Mouse (Mus musculus) left cerebral cortex, postnatal 36 days (tissue): ENCODE results near the gene Gpn3. TPM values are rescaled to one million over a fixed set of nuclear protein-coding genes. Genes with fewer than 3 reads are reported as not detected.
A peak's percentile ranks its signal among the peaks of the same experiment; 100 is the strongest.

Source experiments
- DNase-seq, 2 experiments: peaks; one replicate each; pipeline ENCODE4 v3.0.0; 2021 to 2022; ENCODE audit warnings: low spot score in 2 of 2, mixed read lengths in 1 of 2
- intact Hi-C: fragments of 180-260 bp; cut with DNase I; formaldehyde crosslinking; loops from one replicate; pipeline ENCODE4 v1.15.1; 2025
- total RNA-seq, 2 experiments: library from RNA; stranded (reverse); gene quantifications; 2 replicates each; pipeline ENCODE4 v1.2.3; 2021

Gpn3 gene
- total RNA-seq, 2 experiments from 2014 or later: 24.4 to 25.7 TPM

- peak; percentile 64 to 79 for DNase-seq
- intact Hi-C loops: no loop called here
These were observed 7.9 kb downstream of the Gpn3 start for GRCm38 (mm10) chr5:122379374-122380155.

- intact Hi-C loops: no loop called here
- DNase-seq: no peak
These were observed 18.3 kb downstream of the Gpn3 start for GRCm38 (mm10) chr5:122390006-122390405.

- intact Hi-C loops: no loop called here
- DNase-seq: no peak
These were observed 19.0 kb downstream of the Gpn3 start for GRCm38 (mm10) chr5:122390671-122391070.

DNA sequence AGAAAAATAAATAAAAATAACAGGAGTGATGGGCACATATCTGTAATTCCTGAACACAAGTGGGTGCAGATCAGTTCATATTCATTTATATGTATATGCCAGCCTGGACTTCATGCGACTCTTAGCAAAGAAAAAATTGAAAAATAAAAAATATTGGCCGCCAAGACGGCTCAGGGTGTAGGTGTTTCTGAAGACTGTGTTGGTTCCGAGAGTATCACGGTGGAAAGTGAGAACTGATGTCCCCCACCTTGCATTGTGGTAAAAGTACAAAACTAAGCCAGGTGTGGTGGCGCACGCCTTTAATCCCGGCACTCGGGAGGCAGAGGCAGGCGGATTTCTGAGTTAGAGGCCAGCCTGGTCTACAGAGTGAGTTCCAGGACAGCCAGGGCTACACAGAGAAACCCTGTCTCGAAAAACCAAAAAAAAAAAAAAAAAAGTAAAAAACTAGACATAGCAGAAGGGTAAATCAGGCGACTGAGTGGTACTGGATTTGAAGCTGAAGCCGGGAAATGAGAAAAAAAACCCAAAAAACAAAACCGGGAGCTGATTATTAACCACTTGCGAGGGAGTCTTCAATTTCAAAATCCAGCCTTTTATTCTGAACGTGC is 19.6 kb downstream of the Gpn3 start:
- intact Hi-C loops: no loop called here
- no peak for DNase-seq

- intact Hi-C loops: no loop called here
These were observed 20.1 kb downstream of the Gpn3 start, which contains the start of gene Arpc3 for GRCm38 (mm10) chr5:122391786-122392180. TSS of gene Arpc3 (plus strand) at chr5:122391878.

GRCm38 (mm10) chr5:122392227-122393004 is 20.7 kb downstream of the Gpn3 start:
- DNase-seq: no peak
- intact Hi-C loops: no loop called here

More at GRCm38 (mm10) chr5:122391786-122392180, 20.1 kb downstream of the Gpn3 start, which contains the start of gene Arpc3:
- DNase-seq: peak; percentile 88 to 89

DNA sequence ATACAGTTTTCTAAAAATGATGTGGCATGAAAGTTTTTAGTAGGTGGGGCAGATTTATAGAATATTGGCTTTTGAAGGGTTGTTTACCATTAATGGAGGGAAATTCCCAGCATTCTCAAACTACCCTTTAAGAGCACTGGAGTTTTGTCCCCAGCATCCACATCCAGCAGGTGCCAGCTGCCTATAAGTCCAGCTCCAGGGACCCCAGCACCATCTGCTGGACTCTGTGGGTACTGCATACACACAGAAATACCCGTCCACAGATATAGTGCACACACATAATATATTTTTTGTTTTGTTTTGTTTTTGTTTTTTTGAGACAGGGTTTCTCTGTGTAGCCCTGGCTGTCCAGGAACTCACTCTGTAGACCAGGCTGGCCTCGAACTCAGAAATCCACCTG is 22.2 kb downstream of the Gpn3 start:
- peak; percentile 56 to 64 for DNase-seq
- intact Hi-C loops: no loop called here

- DNase-seq: no peak
These were observed 25.1 kb downstream of the Gpn3 start for GRCm38 (mm10) chr5:122396791-122397190.

DNA sequence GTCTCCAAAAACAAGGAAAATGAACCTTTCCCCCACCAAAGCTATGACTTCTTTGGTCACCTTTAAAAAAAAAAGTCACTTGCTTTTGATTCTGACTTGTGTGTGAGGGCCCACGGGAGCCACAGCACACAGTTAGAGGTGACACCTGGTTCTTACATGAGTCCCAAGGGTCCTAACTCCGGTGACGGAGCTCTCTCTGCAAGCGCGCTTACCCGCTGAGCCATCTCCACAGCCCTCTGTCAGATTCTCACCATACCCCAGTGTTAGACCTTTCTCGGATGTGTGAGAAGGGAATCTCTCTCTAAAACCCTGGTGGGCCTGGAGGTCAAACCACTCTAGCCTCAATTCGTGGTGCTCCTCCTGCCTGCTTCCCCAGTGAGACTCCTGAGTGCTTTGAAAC is 25.8 kb downstream of the Gpn3 start:
- intact Hi-C loops: no loop called here

More at GRCm38 (mm10) chr5:122396791-122397190, 25.1 kb downstream of the Gpn3 start:
- intact Hi-C loops: no loop called here

GRCm38 (mm10) chr5:122399871-122400270 is 28.2 kb downstream of the Gpn3 start:
- DNase-seq: no peak
- intact Hi-C loops: loop anchor here (2.0 to 5.0 kb wide), 2 partner anchors 227 to 327 kb away; no protein-coding TSS in a partner anchor

More for the DNA sequence above, 25.8 kb downstream of the Gpn3 start:
- no peak for DNase-seq

GRCm38 (mm10) chr5:122400628-122401302 is 29.1 kb downstream of the Gpn3 start:
- intact Hi-C loops: loop anchor here (2.0 to 5.0 kb wide), 2 partner anchors 226 to 327 kb away; no protein-coding TSS in a partner anchor
- DNase-seq: peak; percentile 38 to 43

DNA sequence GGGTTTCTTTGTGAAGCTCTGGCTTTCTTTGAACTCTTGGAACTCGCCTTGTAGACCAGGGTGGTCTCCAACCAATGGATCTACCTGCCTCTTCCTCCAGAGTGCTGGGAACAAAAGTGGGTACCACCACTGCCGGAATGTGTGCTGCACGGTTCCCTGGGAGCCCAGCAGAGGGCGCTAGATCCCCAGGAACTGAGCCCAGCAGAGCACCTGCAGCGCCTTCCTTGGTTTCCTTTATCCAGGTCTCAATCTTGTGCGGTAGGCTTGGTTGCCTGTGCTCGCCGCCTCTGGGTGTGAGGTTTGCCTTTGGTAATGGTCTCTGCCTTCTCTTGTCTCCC is 29.6 kb downstream of the Gpn3 start:
- peak; percentile 66 to 82 for DNase-seq
- intact Hi-C loops: loop anchor here (2.0 to 5.0 kb wide), 2 partner anchors 226 to 326 kb away; no protein-coding TSS in a partner anchor

GRCm38 (mm10) chr5:122402160-122402559 is 30.5 kb downstream of the Gpn3 start:
- intact Hi-C loops: loop anchor here (5.0 kb wide), 1 partner anchor 325 kb away; no protein-coding TSS in a partner anchor
- DNase-seq: no peak

GRCm38 (mm10) chr5:122402772-122403171 is 31.1 kb downstream of the Gpn3 start:
- intact Hi-C loops: loop anchor here (5.0 kb wide), 1 partner anchor 325 kb away; no protein-coding TSS in a partner anchor
- DNase-seq: peak; percentile 61 to 67

- no peak for DNase-seq
- intact Hi-C loops: loop anchor here (5.0 kb wide), 1 partner anchor 324 kb away; no protein-coding TSS in a partner anchor
These were observed 31.7 kb downstream of the Gpn3 start for GRCm38 (mm10) chr5:122403362-122403761.

GRCm38 (mm10) chr5:122405537-122405936 is 33.9 kb downstream of the Gpn3 start:
- DNase-seq: no peak
- intact Hi-C loops: no loop called here

DNA sequence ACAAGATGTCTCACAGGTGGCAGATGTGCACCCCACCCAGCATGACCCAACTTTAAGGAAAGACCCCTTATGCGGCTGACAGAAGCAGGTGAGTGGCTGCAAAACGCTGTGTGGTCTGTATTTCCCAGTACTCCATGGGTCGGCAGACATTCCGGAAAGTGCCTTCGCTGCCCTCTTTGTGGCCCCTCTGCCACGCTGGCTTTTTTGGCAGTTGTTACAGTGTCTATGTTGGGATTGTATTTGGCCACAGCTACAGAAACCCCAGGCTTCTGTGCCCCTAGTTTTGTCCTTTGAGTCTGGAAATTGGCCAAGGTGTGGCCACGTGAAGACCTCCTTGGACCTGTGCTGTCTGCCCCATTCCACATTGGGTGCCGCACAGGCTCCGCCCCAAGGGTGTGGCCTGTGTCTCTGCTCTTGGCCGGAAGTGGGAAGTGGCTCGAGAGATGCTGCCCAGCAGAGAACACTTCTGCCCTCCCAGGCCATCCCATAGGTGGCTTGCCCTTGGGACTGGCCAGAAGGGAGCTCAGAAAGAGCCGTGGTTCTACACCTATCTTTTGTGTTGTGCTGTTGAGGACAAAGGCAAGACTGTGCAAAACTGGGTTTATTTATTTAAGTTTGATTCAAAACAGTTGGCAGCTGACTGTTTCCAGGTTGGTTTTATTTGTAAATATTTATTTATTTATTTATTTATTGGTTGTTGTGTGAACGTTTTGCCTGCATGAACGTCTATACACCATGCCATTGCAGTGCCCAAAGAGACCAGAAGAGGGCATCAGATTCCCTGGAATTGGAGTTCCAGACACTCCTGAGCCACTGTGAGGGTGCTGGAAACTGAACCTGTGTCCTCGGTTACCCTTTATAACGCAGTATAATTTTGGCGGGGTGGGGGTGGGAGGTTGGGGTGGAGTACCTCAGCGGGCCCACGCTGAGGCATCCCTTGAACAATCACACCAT is 38.3 kb downstream of the Gpn3 start:
- DNase-seq: no peak
- intact Hi-C loops: no loop called here

- intact Hi-C loops: no loop called here
- DNase-seq: no peak
These were observed 40.2 kb downstream of the Gpn3 start for GRCm38 (mm10) chr5:122411892-122412291.
